In the genomic region with DNA sequence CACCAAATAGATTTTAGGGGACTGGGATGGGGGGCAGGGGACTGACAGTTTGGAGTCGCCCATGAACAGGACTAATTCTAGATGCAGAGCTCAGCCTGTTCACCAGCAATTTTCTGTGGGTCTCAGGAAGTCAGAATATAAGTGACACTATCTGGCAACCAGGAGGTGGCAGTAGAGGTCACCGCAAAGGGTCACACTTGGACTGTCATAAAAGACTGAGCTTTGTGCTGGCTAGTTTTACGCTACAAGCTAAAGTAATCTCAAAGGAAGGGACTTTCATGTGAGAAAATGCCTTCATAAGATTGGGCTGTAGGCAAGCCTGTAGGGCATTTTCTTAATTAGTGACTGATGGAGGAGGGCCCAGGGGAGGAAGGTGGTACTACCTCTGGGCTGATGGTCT, we compare ENCODE assay signal across 9 mouse cellular contexts. TPM values are rescaled to one million over a fixed set of nuclear protein-coding genes. Genes with fewer than 3 reads are reported as not detected.
DNase-seq lines count a peak whose midpoint lies in the region; ATAC-seq and TF ChIP-seq lines count a peak whose summit lies in the region.
"Had no signal": no experiment of that assay in that cellular context is flagged by ENCODE, and none has a peak within 500 bp of the region (broad histone marks: within the 10 kb centered on the region; RNA-seq: fewer than 3 reads in every experiment).

No protein-coding gene starts in this region.

- no peak overlapping the region for H3K4me3 ChIP-seq in ES-Bruce4 (ENCODE audit: low read depth, low read length)
- no peak overlapping the region for H3K4me3 ChIP-seq in midbrain, postnatal 0 days (ENCODE audit: low read depth, low read length)
- H3K4me3 ChIP-seq: erythroblast, embryonic 14.5 days had no signal

- no peaks in the 10 kb centered on the region for H3K4me1 ChIP-seq in ES-Bruce4 (ENCODE audit: control insufficient read depth, insufficient read depth, low read length)
- no peaks in the 10 kb centered on the region for H3K4me1 ChIP-seq in midbrain, postnatal 0 days (ENCODE audit: insufficient read depth, low read length)

- WGBS in midbrain, postnatal 0 days: 27% methylated on average over 3 of the region's 3 CpGs

- H3K27ac ChIP-seq in ES-Bruce4 (ENCODE audit: insufficient read depth, low read length): no peak overlapping the region
- H3K27ac ChIP-seq in midbrain, postnatal 0 days (ENCODE audit: low read depth, low read length): no peak overlapping the region

- H3K9me3 ChIP-seq in ES-Bruce4 (replicated peaks; ENCODE audit: control insufficient read depth, insufficient read depth, low read length, poor library complexity, severe bottlenecking): no peaks in the 10 kb centered on the region
- H3K9me3 ChIP-seq in midbrain, postnatal 0 days (ENCODE audit: low read length): no peaks in the 10 kb centered on the region

- no peak for TF ChIP-seq EP300 in ES-Bruce4 (IDR thresholded peaks at IDR 0.05; ENCODE audit: insufficient read depth, low read depth, low read length)

- ATAC-seq in midbrain, postnatal 0 days (ENCODE audit: low FRiP score): no peak

- no peaks in the 10 kb centered on the region for H3K27me3 ChIP-seq in ES-Bruce4 (ENCODE audit: control insufficient read depth, insufficient read depth, low read length, poor library complexity, severe bottlenecking)
- no peaks in the 10 kb centered on the region for H3K27me3 ChIP-seq in midbrain, postnatal 0 days (ENCODE audit: insufficient read depth, low read length)

- H3K4me2 ChIP-seq in midbrain, postnatal 0 days (ENCODE audit: low read depth, low read length, poor library complexity, severe bottlenecking): no peak overlapping the region

- peak; percentile 10 to 33 for DNase-seq in kidney, adult 8-10 months
- DNase-seq in kidney, adult 11 months: no peak
- peak; percentile 77 for DNase-seq in brain, embryonic 14.5 days (ENCODE audit: low read depth)
- peak; percentile 45 for DNase-seq in fibroblast of lung, adult 2 months (ENCODE audit: low read depth)
- peak; percentile 77 for DNase-seq in kidney, postnatal 10 days
- DNase-seq in midbrain, postnatal 0 days (ENCODE audit: low spot score): peak; percentile 74
- no peak for DNase-seq in MN1 (ENCODE audit: low spot score)

- H3K36me3 ChIP-seq in ES-Bruce4 (ENCODE audit: control insufficient read depth, insufficient read depth, low read length, poor library complexity, severe bottlenecking): no peaks in the 10 kb centered on the region
- H3K36me3 ChIP-seq in midbrain, postnatal 0 days (ENCODE audit: insufficient read depth, low read length): no peaks in the 10 kb centered on the region

- H3K9ac ChIP-seq in ES-Bruce4 (ENCODE audit: low read depth, poor library complexity, severe bottlenecking): no peak overlapping the region
- no peak overlapping the region for H3K9ac ChIP-seq in midbrain, postnatal 0 days (replicated peaks; ENCODE audit: low read length, poor library complexity, severe bottlenecking)

- no peak for TF ChIP-seq POLR2A in ES-Bruce4 (IDR thresholded peaks at IDR 0.05; ENCODE audit: insufficient read depth, low read length)
- no peak for TF ChIP-seq POLR2A in brain, embryonic 14.5 days (IDR thresholded peaks at IDR 0.05; ENCODE audit: borderline replicate concordance, extremely low read depth, insufficient read depth, insufficient read length, poor library complexity, severe bottlenecking)

- TF ChIP-seq CTCF in ES-Bruce4 (IDR thresholded peaks at IDR 0.05; ENCODE audit: low read depth, low read length): peak; percentile 21
- TF ChIP-seq CTCF in brain, embryonic 14.5 days (IDR thresholded peaks at IDR 0.05; ENCODE audit: borderline replicate concordance, extremely low read depth, insufficient read depth, insufficient read length): peak; percentile 66; the same call in 1 of the 2 replicates
- TF ChIP-seq CTCF in midbrain, postnatal 0 days (IDR thresholded peaks at IDR 0.05): peak; percentile 76

RNA-seq across cellular contexts. Expression of gene Palm2, which starts 17.8 kb away (rescaled TPM):
- polyA plus RNA-seq in ES-Bruce4 (2011; ENCODE audit: insufficient read depth, insufficient read length, low read depth, missing spikeins): 3.4 and 3.7 TPM in 2 replicates
- 2.9 and 7.7 TPM in 2 replicates for polyA plus RNA-seq in brain, embryonic 14.5 days (2012; rRNA removed)
- total RNA-seq in midbrain, postnatal 0 days (2014; rRNA removed): 26.4 and 27.8 TPM in 2 replicates
- 19.8 and 33.1 TPM in 2 replicates for polyA plus RNA-seq in midbrain, postnatal 0 days (2015; fragmentation: Nextera tagmentation; extraction: Ambion mirVana)
- polyA plus RNA-seq: erythroblast, embryonic 14.5 days had no signal

Comparison
In these comparisons a context has a peak if more than half of its experiments do, and no peak if none do; other contexts are left out.
1. DNase-seq: peak in kidney, adult 8-10 months (2 of 2), brain, embryonic 14.5 days (single experiment), fibroblast of lung, adult 2 months (single experiment), kidney, postnatal 10 days (single experiment) and midbrain, postnatal 0 days (single experiment); none in kidney, adult 11 months (single experiment) and MN1 (single experiment).
2. CTCF ChIP-seq: peak in every context shown above with its lines; median percentile 76 in midbrain, postnatal 0 days; 66 in brain, embryonic 14.5 days; 21 in ES-Bruce4.